Mouse (Mus musculus) CD4-positive, CD25-positive, alpha-beta regulatory T cell, adult 9 weeks (primary cell): ENCODE data around the gene Rap1a. TPM values are rescaled to one million over a fixed set of nuclear protein-coding genes. Genes with fewer than 3 reads are reported as not detected.

ENCODE experiments used
- polyA plus RNA-seq: library from polyadenylated mRNA; unstranded; fragments of 100-300 nt; shearing (Covaris generic); gene quantifications from one replicate; pipeline ENCODE4 v1.2.1, GENCODE M21; 2017

The Rap1a gene
- polyA plus RNA-seq = 293 TPM

GRCm38 (mm10) chr3:105801191-105802166 lies at the start of gene Rap1a:
Gene Rap1a (minus strand): TSS chr3:105801336.

GRCm38 (mm10) chr3:105704031-105705008 lies 96.8 kb downstream of the Rap1a start, which contains the start of gene Inka2:
Gene Inka2 (plus strand): TSS chr3:105704599.

GRCm38 (mm10) chr3:105687324-105688060 lies 113.6 kb downstream of the Rap1a start, which contains the start of gene Ddx20:
Gene Ddx20 (minus strand): TSS chr3:105687574.

Other genes with a start within 250 kb of the Rap1a start
- gene Ddx20, start 113.8 kb downstream of the Rap1a start, polyA plus RNA-seq = 7.7 TPM
- 3.3 TPM for gene Inka2, start 96.7 kb downstream of the Rap1a start, polyA plus RNA-seq
- gene Adora3, start 69.5 kb upstream of the Rap1a start, polyA plus RNA-seq = 0.42 TPM
- gene Tmigd3, start 69.6 kb upstream of the Rap1a start, polyA plus RNA-seq = not detected
- gene I830077J02Rik, start 131.3 kb upstream of the Rap1a start, polyA plus RNA-seq = 0.43 TPM
- 104 TPM for gene Wdr77, start 158.0 kb upstream of the Rap1a start, polyA plus RNA-seq
- 413 TPM for gene Atp5f1, start 158.8 kb upstream of the Rap1a start, polyA plus RNA-seq
- 8.0 TPM for gene Ovgp1, start 172.4 kb upstream of the Rap1a start, polyA plus RNA-seq
- gene Pifo, start 213.3 kb upstream of the Rap1a start, polyA plus RNA-seq = 2.2 TPM
- 11.1 TPM for gene Chil5, start 231.5 kb upstream of the Rap1a start, polyA plus RNA-seq